Mouse (Mus musculus) G1E-ER4 (cell line): Measurements from ENCODE around the gene Csrnp1. TPM values are rescaled to one million over a fixed set of nuclear protein-coding genes. Genes with fewer than 3 reads are reported as not detected.

Experiments
- GATA1 ChIP-seq: IDR thresholded peaks from one replicate; pipeline ENCODE4 v1.8.0; 2012; ENCODE audit warnings: low read length, inconsistent platforms
- polyA plus RNA-seq: library from polyadenylated mRNA; stranded (reverse); fragments of >175 nt; gene quantifications from 2 replicates; pipeline ENCODE4 v1.2.3, GENCODE M21; 2012

The Csrnp1 gene
- polyA plus RNA-seq, 1 experiment, result 36.8 TPM

DNA sequence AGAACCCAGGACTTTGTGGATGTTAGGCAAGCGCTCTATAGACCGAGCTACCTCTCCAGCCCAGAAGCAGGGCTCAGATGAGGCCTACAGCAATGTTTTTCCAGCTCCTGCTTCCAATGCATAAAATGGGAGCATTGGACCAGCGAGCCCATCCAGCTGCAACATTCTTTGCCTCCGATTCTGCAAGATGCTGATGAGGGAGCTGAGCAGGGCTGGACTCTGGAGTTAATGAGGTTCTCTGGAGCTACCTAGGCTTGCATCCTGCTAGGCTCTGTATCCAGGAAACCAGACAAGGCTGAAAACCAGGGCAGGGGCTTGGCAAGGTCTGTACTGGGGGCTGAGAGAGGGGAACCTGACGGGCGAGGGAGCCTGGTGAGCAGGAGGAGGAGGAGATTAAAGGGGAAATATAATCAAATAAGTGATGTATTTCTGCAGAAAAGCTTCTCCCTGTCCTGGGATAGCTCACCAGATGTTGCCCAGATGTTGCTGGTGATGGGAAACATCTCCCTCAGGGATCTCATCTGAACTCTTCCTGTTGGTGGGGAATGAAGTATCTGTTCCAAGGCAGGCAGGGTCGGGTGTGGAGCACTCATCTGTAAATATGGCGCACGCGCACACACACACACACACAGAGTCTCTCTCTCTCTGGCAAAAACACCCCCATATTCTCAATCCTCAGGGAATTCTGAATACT is 1.6 kb upstream of the Csrnp1 start:
- TF ChIP-seq GATA1, result no peak

DNA sequence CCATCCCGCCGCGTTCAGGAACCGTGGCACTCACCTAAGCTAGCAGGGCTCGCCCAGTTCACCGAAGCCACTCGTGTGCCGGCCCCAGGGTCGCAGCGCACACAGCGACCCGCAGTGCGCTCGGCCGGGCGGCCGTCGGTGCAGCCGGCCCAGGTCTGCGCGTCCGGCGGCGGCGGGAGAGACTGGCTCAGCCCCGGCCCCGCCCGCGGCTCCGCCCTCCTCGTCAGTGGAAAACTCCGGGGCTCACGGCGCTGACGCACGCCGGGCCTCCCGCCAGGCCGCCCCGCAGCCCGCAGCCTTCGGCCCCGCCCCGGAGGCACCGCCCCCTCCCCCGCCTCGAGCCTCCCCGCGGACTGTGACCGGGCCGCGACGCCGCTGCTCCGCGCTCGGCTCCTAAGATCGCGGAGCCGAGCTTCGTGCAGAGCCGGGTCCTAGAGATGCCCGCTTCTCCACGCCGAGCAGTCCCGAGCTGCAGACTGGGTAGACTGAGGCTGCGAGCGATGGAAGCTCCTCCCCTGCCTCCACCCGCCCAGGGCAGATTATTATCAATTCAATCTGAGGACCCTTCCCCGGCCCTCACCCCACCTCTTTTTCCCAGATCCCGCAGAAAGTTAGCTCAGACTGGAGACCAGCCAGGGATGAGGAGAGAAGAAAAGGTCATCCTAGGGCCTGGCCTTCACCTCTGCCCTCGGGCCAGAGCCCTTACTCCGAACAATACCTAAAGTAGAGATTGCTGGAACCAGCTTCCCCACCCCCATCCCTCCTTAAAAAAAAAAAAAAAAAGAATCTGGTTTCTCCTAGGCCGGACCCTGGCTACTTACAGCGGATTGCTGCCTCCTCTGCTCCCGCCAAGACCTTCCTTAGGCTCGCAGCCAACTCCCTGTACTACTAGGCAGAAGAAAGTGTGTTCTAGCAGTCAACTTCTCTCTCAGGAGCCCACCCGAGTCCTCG is 598 bp downstream of the Csrnp1 start:
- TF ChIP-seq GATA1, result no peak

DNA sequence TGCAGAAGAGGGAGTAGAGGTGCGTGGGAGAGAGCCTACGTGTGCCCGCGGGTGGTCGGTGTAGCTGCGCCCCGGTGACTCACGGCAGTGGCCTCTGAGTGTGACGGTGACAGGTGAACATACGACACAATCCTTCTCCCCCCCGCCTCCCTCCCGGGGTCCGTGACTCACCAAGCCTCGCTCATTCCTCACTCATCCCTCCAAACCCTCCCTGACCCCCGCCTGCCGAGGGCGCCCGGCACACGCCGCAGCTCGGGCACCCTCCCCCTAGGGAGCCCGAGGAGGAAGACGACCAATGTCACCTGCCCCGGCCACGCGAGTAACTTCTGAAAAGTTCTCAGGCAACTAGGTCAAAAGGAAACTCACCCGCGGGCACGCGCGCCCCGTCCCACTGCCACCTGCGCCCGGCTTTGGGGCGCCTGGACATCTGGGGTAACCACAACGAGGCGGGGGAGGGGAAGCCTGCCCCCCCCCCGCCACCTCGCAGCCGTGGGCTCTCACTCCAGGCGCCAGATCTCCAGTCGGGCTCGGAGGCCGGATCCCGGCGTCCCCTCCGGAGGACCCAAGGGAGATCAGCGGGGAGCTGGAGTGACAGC is 1.4 kb downstream of the Csrnp1 start:
- TF ChIP-seq GATA1, result no peak

DNA sequence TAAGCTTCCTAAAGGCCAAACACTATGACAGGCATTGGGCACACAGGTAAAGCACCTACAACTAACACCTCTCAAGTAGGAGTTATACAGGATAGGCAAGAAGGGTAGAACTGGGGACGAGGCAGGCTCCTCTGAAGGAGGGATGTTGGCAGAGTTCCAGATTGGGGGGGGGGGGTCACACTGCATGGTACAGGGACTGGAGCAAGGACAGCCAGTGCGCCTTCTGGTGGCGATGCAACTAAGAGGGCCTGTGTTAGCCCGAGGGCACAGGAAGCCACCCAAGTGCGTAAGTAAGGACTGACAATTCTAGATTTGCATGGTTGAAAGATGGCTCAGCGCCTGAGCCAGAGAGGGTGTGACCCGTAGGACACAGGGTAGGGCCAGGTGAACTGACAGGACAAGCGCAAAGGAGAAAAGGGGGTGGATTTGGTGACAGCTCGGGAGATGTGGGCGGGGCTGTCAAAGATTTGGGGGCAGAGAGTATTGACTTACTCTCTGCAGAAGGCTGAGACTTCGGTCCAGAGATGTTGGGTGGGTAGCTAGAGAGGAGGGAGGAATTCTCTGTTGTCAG is 2.1 kb downstream of the Csrnp1 start:
- TF ChIP-seq GATA1, result no peak

DNA sequence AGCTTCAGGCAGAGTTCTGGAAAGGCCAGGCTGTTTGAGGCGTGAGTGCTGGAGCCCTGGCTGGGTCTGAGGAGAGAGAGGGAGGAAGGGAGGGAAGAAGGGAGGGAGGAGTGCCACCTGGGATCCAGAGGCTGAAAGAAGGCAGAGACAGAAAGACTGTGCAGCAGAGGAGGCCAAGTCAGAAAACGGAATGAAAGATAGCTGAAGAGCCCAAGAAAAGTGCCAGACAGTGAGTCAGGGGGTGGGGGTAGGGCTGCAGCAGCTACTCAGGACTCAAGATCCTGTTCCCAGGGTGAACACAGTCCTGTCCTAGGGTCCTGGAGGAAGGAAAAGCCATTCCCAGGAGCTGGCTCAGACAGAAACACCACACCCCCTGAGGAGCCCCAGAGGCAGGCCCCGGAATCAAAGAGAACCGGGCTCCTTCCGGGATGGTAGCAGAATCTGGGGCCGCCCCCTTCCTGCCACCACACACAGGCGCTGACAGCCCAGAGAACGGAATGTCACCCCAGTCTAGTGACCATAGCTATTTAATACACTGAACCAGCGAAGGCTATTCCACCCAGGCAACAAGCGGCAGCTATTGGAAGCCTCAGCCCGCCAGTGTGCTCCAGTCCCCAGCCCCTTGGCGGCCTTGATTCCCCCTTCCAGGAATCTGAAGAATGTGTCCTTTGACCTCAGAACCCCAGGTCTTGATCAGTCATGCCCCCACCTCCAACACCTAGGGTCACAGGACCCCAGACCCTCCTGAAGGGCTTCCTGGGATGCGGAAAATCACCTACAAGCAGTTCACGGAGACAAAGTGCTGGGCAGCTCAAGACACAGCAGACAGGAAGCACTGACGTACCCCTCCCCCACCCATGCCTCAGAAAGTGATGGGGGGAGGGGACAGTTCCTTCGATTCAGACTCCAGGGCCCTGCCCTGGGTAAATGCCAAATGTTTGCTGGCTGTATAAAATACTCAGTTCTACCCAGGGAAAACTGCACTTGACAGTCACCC is 3.0 kb downstream of the Csrnp1 start:
- no peak for TF ChIP-seq GATA1

DNA sequence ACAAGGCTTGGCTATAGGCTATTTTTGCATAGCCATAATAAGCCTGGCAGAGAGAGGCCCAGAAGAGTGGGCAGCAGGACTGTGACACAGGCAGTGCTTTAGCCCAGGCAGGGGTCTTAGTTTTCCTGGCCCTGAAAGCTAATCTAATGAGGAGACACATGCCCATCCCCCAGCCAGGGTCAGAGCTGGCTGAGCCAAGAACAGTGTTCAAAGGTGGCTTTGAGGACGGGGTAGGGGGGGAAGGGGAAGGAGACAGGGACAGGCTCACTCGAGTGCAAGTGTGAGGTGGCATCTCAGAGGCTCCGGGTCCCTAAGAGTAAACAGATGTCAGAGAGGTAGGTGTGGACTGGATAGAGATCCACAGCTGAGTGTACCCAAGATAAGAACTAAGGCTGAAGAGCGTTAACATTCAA is 3.7 kb downstream of the Csrnp1 start:
- no peak for TF ChIP-seq GATA1

DNA sequence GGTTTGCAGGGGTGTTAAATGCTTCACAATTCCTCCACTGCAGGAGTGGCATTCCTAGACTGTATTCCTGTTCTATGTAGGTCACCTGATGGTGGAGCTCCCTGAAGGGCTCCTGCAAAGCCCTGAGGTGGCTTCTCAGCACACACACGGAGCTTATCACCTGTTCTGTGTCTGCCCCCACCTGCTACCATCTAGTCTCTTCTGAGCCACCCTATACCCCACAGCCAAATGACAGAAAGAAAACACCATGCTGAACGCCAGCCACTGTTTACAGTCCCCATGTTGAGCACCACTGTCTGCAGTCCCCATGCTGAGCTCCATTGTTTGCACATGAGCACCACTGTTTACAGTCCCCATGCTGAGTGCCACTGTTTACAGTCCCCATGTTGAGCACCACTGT is 4.7 kb downstream of the Csrnp1 start:
- TF ChIP-seq GATA1, result no peak

DNA sequence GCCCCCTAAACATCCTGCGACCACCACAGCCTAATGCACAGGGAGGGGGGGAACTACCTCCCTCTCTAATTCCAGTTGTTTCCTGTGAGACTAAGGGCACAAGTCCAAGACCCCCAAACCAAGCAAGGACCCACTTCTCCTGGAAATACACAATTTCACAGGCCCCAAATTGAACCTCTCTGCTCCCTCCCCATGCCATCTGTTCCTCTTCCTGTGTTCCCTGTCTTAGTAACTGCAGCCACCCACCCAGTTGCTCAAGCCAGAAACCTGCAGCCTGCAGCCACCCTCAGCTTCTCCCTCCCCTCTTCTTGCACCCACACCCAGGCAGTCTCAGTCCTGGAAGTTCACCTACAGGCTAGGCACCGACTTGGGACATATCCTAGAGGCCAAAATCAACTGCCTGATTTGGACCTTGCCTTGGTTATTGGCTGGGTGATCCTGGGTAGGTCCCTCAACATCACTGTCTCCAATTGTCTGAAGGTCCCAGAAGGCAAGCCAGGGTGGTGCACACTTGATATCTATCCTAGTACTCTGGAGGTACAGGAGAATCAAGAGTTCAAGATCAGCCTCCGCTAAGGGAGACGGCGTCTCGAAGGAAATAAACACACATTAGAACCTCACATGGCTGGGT is 5.5 kb downstream of the Csrnp1 start:
- TF ChIP-seq GATA1, result no peak

DNA sequence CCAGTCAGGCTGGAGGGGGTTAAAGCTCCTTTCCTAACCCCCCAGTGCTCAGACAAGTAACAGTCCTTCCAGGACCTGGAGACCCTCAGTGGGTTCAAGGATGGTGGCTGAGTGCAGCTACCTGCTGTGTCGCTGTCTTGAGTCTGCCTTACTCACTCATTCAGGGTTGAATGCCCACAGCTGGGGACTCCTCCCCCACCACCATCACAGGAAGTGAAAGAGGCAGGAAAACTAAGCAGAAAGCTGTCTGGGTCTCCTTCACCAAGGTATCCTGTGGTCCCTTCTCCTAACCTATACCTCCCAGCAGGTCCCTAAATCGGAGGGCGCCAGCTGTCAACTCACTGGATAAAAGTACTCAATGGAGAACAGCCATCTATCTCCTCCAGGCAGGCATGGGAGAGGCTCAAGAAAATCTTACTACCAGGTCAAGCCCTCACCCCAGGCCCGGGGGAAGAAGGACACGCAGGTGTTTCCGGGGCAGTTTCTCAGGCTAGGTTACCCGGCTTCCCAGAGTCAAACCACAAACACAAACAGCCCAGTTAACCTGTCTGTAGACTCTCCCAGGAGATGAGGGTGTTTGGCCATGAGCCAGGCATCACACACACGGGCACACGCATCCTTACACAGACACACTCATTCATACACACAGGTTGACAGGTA is 6.2 kb downstream of the Csrnp1 start:
- no peak for TF ChIP-seq GATA1

DNA sequence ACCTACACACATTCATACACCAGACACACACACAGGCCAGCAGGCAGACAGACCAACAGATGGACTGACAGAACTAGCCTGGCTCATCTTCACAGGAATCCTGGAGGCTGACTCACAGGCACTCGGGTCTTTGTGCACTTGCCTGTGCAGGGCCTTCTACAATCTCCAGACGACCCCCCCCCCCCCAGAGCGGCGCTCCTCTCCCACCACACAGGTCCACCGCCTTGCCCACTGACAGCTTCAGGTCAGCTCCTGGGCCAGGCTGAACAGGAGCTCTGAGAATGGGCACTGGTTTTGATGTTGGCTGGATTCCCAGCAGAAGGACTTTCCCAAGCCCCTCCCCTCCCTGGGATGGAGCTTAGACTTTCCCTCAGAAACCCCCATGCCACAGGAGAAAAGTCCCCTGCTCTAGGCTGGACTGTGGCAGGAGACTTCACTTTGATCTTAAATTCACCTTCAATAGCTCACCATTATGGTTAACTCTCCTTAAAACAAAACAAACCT is 6.8 kb downstream of the Csrnp1 start:
- no peak for TF ChIP-seq GATA1

DNA sequence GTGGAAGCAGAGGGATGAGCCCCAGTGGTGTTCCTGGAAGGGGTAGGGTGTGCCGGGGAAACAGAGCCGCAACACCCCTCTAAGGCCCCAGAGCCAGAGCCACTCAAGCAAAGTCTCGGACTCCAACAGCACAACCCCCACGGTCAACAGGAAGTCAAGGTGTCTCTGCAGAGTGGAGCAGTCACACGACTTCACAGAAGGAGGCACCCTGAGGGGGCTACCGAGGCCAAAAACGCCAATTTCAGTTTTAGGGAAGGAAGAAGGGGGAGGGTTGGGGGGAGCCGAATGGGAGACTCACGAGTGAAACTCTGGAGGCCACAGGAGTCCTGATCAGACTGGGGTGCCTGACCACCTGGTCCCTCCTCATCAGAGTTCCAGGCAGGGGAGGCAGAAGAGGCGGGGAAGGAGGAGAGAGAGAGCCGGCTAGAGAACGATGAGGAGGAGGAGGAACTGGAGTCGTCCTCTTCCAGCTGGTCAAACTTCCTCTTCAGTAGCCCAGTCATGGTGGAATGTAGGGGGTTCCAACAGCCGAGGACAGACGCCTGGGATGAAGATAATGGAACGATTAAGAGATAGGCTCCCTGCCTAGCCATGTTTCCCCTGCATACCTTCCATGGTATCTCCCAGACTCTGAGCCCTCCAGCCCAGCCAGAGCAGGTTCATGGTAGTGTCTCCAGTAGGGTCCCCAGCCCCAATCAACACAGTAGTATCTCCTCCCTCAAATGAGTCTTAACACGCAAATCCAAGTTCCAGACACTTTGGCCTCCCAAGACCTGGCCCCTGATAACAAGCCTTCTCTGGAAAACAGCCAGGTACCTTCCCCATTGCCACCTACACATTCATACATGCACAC is 7.5 kb downstream of the Csrnp1 start:
- TF ChIP-seq GATA1, result no peak

DNA sequence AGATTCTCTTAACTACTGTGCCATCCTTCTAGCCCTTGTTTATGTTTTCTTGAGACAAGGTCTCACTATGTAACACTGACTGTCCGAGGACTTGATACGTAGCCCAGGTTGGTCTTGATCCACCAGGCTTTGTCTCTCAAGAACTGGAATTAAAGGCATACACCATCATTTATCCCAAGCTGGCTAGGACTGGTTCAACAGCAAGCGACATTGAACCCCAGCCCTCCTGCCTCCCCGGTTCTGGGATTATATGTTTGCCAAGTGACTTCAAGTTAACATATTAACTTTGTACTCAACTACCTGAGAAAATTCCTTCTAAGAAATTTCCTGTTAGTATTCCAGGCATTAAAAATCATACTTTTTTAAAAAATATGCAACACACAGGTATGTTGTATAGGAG is 9.2 kb downstream of the Csrnp1 start:
- no peak for TF ChIP-seq GATA1

DNA sequence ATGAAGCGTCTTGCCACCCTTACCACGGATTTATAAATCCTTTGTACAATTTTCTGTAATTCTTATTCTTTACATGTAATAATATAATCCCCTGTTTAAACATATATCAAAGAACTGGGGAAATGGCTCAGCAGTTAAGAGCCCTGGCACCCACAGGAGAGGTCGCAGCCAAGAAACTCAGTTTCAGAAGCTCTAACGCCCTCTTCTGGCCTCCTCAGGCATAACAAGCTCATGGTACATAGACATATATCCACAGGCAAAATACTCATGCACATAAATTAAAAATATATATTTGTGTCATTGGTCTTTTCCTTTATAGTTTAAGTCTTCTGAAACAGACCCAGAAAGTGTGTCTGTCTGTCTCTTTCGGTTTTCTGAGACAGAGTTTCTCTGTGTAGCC is 9.8 kb downstream of the Csrnp1 start:
- no peak for TF ChIP-seq GATA1
